Mouse (Mus musculus): Measurements from ENCODE around the gene Rb1. TPM values are rescaled to one million over a fixed set of nuclear protein-coding genes. Genes with fewer than 3 reads are reported as not detected.

Rb1 gene
- 5.1 and 5.6 TPM in 2 replicates for polyA plus RNA-seq (2012)

DNA sequence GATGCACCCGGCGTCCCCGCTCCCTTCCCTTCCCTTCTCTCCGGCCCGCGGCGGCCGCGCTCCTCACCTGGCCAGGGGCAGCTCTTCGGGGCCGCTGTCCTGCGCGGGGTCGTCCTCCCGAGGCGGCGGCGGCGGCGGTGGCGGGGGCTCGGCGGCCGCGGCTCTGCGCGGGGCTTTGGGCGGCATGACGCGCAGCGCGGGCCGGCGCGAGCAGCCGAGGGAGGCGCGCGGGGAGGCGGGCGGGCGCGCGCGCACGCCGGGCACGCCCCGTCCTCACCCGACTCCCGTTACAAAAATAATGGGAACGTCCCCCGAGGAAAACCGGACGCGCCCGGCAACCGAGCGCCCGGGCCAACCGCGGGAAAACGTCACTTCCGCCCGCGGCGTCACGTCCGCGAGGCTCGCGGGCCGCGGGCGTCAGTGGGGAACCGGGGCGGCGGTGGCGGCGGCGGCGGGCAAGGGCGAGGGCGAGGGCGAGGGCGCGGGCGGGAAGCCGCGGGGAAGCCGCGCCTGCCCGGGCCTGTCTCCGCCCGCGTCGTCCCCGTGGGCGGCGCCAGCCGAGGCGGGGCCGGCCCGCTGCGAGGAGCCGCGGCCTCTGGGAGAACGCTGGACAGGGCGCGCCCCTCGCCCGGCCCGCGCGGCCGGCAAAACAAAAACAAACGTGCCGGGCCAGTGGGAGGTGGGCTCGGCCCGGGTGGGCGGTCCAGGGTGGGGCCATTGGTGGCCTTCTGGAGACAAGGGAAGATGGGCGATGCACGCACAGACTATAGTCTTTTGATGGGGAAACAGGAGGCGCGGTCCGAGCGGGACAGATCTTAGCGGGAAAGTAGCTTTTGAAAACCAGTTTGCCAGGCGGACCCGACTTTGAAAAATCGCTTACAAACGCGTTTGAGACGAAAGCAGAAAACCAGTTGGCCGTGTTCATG lies at the start of gene Rb1:
TSS of gene Rb1 (minus strand) at position 367 of the 926 bp plus-strand sequence.

DNA sequence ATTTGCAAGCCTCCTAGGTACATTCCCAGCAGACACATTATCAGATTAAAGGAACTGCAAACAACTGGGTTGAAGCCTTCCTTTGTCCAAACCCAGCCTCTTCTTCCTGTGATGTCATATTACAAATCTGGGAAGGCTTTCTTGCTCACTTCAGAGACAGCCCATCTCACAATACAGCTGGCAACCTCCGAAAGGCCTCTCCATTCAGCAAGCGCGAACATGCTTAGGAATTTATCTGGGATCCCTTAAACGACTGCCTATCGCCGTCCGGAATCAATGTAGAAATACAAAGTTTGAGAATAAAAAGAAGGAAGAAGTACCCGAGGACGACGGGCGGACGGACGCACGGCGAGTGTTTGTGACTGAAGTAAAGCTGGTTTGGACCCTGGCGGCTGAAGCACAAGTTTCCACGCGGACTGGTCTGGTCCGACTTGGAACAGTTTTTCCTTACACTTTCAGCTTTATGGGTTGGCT lies 87.7 kb downstream of the Rb1 start, which contains the start of gene Lpar6:
TSS of gene Lpar6 (plus strand) at position 48 of the 474 bp plus-strand sequence.

Other genes with a start within 250 kb of the Rb1 start
- 20.1 and 22.9 TPM in 2 replicates for gene Rcbtb2, start 202.8 kb downstream of the Rb1 start, polyA plus RNA-seq (2012)
- 0.15 and 0.32 TPM in 2 replicates for gene Lpar6, start 87.9 kb downstream of the Rb1 start, polyA plus RNA-seq (2012)
- gene Itm2b, start 59.5 kb upstream of the Rb1 start, polyA plus RNA-seq (2012), result 346 and 422 TPM in 2 replicates
- gene Med4, start 184.2 kb upstream of the Rb1 start, polyA plus RNA-seq (2012), result 6.9 and 11.3 TPM in 2 replicates
- gene Sucla2, start 199.5 kb upstream of the Rb1 start, polyA plus RNA-seq (2012), result 38.3 and 40.4 TPM in 2 replicates
- gene Nudt15, start 222.4 kb upstream of the Rb1 start, polyA plus RNA-seq (2012), result 0.49 and 0.53 TPM in 2 replicates